Mouse (Mus musculus) CH12.LX (cell line): ENCODE data around the gene Olfr1453. TPM values are rescaled to one million over a fixed set of nuclear protein-coding genes. Genes with fewer than 3 reads are reported as not detected.
"Not testable (repeated sequence)": the region's sequence is repeated elsewhere in the genome, so short reads cannot be mapped to it uniquely, and the experiment has no call there.

Source experiments
- DNase-seq: peaks from one replicate; pipeline ENCODE4 v3.0.0-alpha.2; 2013; ENCODE audit errors: extremely low read depth
- H3K27ac ChIP-seq: 2 replicates; pipeline ENCODE4 v1.5.1; 2012; ENCODE audit warnings: low read depth, mild to moderate bottlenecking, control low read depth, moderate library complexity; ENCODE audit not compliant: insufficient read depth
- H3K27me3 ChIP-seq: replicated peaks from 2 replicates; pipeline ENCODE3; 2012; ENCODE audit warnings: inconsistent platforms
- H3K36me3 ChIP-seq, 2 experiments: replicated peaks in 1 of 2; 2 replicates each; pipeline versions ENCODE3 to v1.6.1; 2012; ENCODE audit warnings: inconsistent platforms in 1 of 2, low read length in 1 of 2, mild to moderate bottlenecking in 1 of 2, mixed read lengths in 1 of 2, moderate library complexity in 1 of 2; ENCODE audit not compliant: control insufficient read depth in 1 of 2, insufficient read depth in 1 of 2
- H3K4me1 ChIP-seq, 2 experiments: 2 replicates each; pipeline ENCODE4 v1.6.1; 2012; ENCODE audit warnings: inconsistent platforms in 1 of 2, moderate library complexity in 1 of 2; ENCODE audit not compliant: insufficient read depth in 2 of 2, control insufficient read depth in 1 of 2
- H3K4me2 ChIP-seq: 2 replicates; pipeline ENCODE4 v1.6.1; 2012; ENCODE audit warnings: low read depth, mild to moderate bottlenecking, control low read depth; ENCODE audit not compliant: poor library complexity, insufficient read depth, severe bottlenecking
- H3K4me3 ChIP-seq, 3 experiments: fragments of 150-350 bp in 1 of 3; sonication (generic) in 1 of 3; replicated peaks in 1 of 3; 2 replicates each; pipeline versions ENCODE3 to v1.5.1; 2011 to 2012; ENCODE audit warnings: low read depth in 2 of 3, low read length in 2 of 3, mild to moderate bottlenecking in 2 of 3, moderate library complexity in 2 of 3, control low read depth in 1 of 3, improper control_type of control experiment in 1 of 3, inconsistent platforms in 1 of 3, mixed read lengths in 1 of 3; ENCODE audit not compliant: poor library complexity in 1 of 3
- H3K79me2 ChIP-seq: replicated peaks from 2 replicates; pipeline ENCODE4 v1.6.1; 2012; ENCODE audit warnings: mild to moderate bottlenecking, moderate library complexity; ENCODE audit not compliant: control insufficient read depth, poor library complexity, insufficient read depth, severe bottlenecking; ENCODE audit errors: extremely low read depth
- H3K9ac ChIP-seq: 2 replicates; pipeline ENCODE4 v1.6.1; 2012; ENCODE audit warnings: low read depth, mild to moderate bottlenecking, control low read depth, moderate library complexity; ENCODE audit not compliant: insufficient read depth
- H3K9me3 ChIP-seq: replicated peaks from 2 replicates; pipeline ENCODE3; 2012; ENCODE audit warnings: low read length, inconsistent platforms, mixed read lengths
- BHLHE40 ChIP-seq: IDR thresholded peaks from 2 replicates; pipeline ENCODE4 v1.6.1; 2011; ENCODE audit warnings: mild to moderate bottlenecking, low read depth, low read length, improper control_type of control experiment
- ZKSCAN1 ChIP-seq: IDR thresholded peaks from 2 replicates; pipeline ENCODE4 v1.6.1; 2012; ENCODE audit warnings: low read depth, inconsistent platforms, low read length, improper control_type of control experiment, borderline replicate concordance
- dilution Hi-C: fragments of 300-500 bp; cut with MboI; formaldehyde crosslinking; loops from 2 replicates; pipeline ENCODE4 v1.14.3; 2020; ENCODE audit warnings: low sequenced_read_pairs; ENCODE audit not compliant: extremely low pct_unique_long_range_greater_than_20kb, extremely low pct_ligation_motif_present
- in situ Hi-C: fragments of 300-500 bp; cut with MboI; formaldehyde crosslinking; loops from 3 replicates; pipeline ENCODE4 v1.14.3; 2019; ENCODE audit warnings: low sequenced_read_pairs, low pct_ligation_motif_present, low pct_unique_long_range_greater_than_20kb, mixed read lengths
- polyA plus RNA-seq: library from polyadenylated mRNA; unstranded; fragments of >175 nt; gene quantifications from 2 replicates; pipeline ENCODE4 v1.2.1, GENCODE M21; 2012; ENCODE audit warnings: low read depth; ENCODE audit not compliant: insufficient read length
- total RNA-seq, 2 experiments: library from RNA; depleted of rRNA; stranded (reverse); fragments of 300-350 nt in 1 of 2; fragments of >200 nt in 1 of 2; gene quantifications; 2 replicates each; pipeline ENCODE4 v1.2.3; 2012 to 2014

The Olfr1453 gene
- total and polyA plus RNA-seq, 3 experiments, result not detected

GRCm38 (mm10) chr19:12994714-12995113, 33.4 kb downstream of the Olfr1453 start, which contains the start of gene Olfr1451:
Olfr1451 (plus strand) TSS chr19:12995014.
- no peak for DNase-seq
- H3K27ac ChIP-seq, result no peak within 1 kb of the TSS
- H3K27me3 ChIP-seq, result no peaks in the 10 kb centered on the region
- no peaks in the 10 kb centered on the region for H3K4me1 ChIP-seq
- dilution Hi-C loops (no loop called here), in situ Hi-C loops (no loop called here)
- no peak within 1 kb of the TSS for H3K9ac ChIP-seq
- H3K79me2 ChIP-seq, result no peaks in the 10 kb centered on the region
- H3K36me3 ChIP-seq, result no peaks in the 10 kb centered on the region
- no peak within 1 kb of the TSS for H3K4me2 ChIP-seq
- no peaks in the 10 kb centered on the region for H3K9me3 ChIP-seq
- TF ChIP-seq BHLHE40 (no peak), ZKSCAN1 (no peak)
- no peak within 1 kb of the TSS for H3K4me3 ChIP-seq

GRCm38 (mm10) chr19:12992316-12992715, 35.8 kb downstream of the Olfr1453 start:
- DNase-seq, H3K79me2 ChIP-seq, H3K4me1 ChIP-seq, in situ Hi-C loops, H3K36me3 ChIP-seq, H3K9ac ChIP-seq, H3K27ac ChIP-seq, H3K4me2 ChIP-seq, H3K9me3 ChIP-seq, H3K4me3 ChIP-seq, H3K27me3 ChIP-seq, dilution Hi-C loops: not testable (repeated sequence)

Other genes with a start within 250 kb of the Olfr1453 start
- gene Zfp91, start 232.2 kb downstream of the Olfr1453 start, total RNA-seq (2012; rRNA removed), result 19.3 and 25.5 TPM in 2 replicates
- 44.8 and 49.2 TPM in 2 replicates for gene Zfp91, start 232.2 kb downstream of the Olfr1453 start, total RNA-seq (2014; rRNA removed)
- gene Zfp91, start 232.2 kb downstream of the Olfr1453 start, polyA plus RNA-seq, result 44.7 and 46.4 TPM in 2 replicates
- 39.2 and 43.0 TPM in 2 replicates for gene Lpxn, start 232.1 kb downstream of the Olfr1453 start, total RNA-seq (2012; rRNA removed)
- gene Lpxn, start 232.1 kb downstream of the Olfr1453 start, total RNA-seq (2014; rRNA removed), result 140 and 149 TPM in 2 replicates
- gene Lpxn, start 232.1 kb downstream of the Olfr1453 start, polyA plus RNA-seq, result 61.6 and 66.4 TPM in 2 replicates
- not detected in 2 replicates for gene Gm5244, start 181.6 kb downstream of the Olfr1453 start, total RNA-seq (2012; rRNA removed)
- not detected in 2 replicates for gene Gm5244, start 181.6 kb downstream of the Olfr1453 start, total RNA-seq (2014; rRNA removed)
- gene Gm5244, start 181.6 kb downstream of the Olfr1453 start, polyA plus RNA-seq, result not detected in 2 replicates
- not detected in 2 replicates for gene Olfr1444, start 171.0 kb downstream of the Olfr1453 start, total RNA-seq (2012; rRNA removed)
- gene Olfr1444, start 171.0 kb downstream of the Olfr1453 start, total RNA-seq (2014; rRNA removed), result not detected in 2 replicates
- not detected in 2 replicates for gene Olfr1444, start 171.0 kb downstream of the Olfr1453 start, polyA plus RNA-seq
- gene Olfr1445, start 144.5 kb downstream of the Olfr1453 start, total RNA-seq (2012; rRNA removed), result not detected in 2 replicates
- not detected in 2 replicates for gene Olfr1445, start 144.5 kb downstream of the Olfr1453 start, total RNA-seq (2014; rRNA removed)
- not detected in 2 replicates for gene Olfr1445, start 144.5 kb downstream of the Olfr1453 start, polyA plus RNA-seq
- not detected in 2 replicates for gene Olfr1446, start 134.8 kb downstream of the Olfr1453 start, total RNA-seq (2012; rRNA removed)
- not detected in 2 replicates for gene Olfr1446, start 134.8 kb downstream of the Olfr1453 start, total RNA-seq (2014; rRNA removed)
- gene Olfr1446, start 134.8 kb downstream of the Olfr1453 start, polyA plus RNA-seq, result not detected in 2 replicates
- not detected in 2 replicates for gene Olfr1447, start 124.6 kb downstream of the Olfr1453 start, total RNA-seq (2012; rRNA removed)
- gene Olfr1447, start 124.6 kb downstream of the Olfr1453 start, total RNA-seq (2014; rRNA removed), result not detected in 2 replicates
- gene Olfr1447, start 124.6 kb downstream of the Olfr1453 start, polyA plus RNA-seq, result not detected in 2 replicates
- not detected in 2 replicates for gene Olfr1448, start 103.9 kb downstream of the Olfr1453 start, total RNA-seq (2012; rRNA removed)
- not detected in 2 replicates for gene Olfr1448, start 103.9 kb downstream of the Olfr1453 start, total RNA-seq (2014; rRNA removed)
- gene Olfr1448, start 103.9 kb downstream of the Olfr1453 start, polyA plus RNA-seq, result not detected in 2 replicates
- gene Olfr1449, start 97.5 kb downstream of the Olfr1453 start, total RNA-seq (2012; rRNA removed), result not detected in 2 replicates
- gene Olfr1449, start 97.5 kb downstream of the Olfr1453 start, total RNA-seq (2014; rRNA removed), result not detected in 2 replicates
- not detected in 2 replicates for gene Olfr1449, start 97.5 kb downstream of the Olfr1453 start, polyA plus RNA-seq
- gene Olfr1450, start 78.1 kb downstream of the Olfr1453 start, total RNA-seq (2012; rRNA removed), result not detected in 2 replicates
- not detected in 2 replicates for gene Olfr1450, start 78.1 kb downstream of the Olfr1453 start, total RNA-seq (2014; rRNA removed)
- not detected in 2 replicates for gene Olfr1450, start 78.1 kb downstream of the Olfr1453 start, polyA plus RNA-seq
- gene Olfr1451, start 33.3 kb downstream of the Olfr1453 start, total RNA-seq (2012; rRNA removed), result not detected in 2 replicates
- gene Olfr1451, start 33.3 kb downstream of the Olfr1453 start, total RNA-seq (2014; rRNA removed), result not detected in 2 replicates
- gene Olfr1451, start 33.3 kb downstream of the Olfr1453 start, polyA plus RNA-seq, result not detected in 2 replicates
- gene Olfr1454, start 32.3 kb upstream of the Olfr1453 start, total RNA-seq (2012; rRNA removed), result not detected in 2 replicates
- gene Olfr1454, start 32.3 kb upstream of the Olfr1453 start, total RNA-seq (2014; rRNA removed), result not detected in 2 replicates
- gene Olfr1454, start 32.3 kb upstream of the Olfr1453 start, polyA plus RNA-seq, result not detected in 2 replicates
- gene Olfr1457, start 69.6 kb upstream of the Olfr1453 start, total RNA-seq (2012; rRNA removed), result not detected in 2 replicates
- gene Olfr1457, start 69.6 kb upstream of the Olfr1453 start, total RNA-seq (2014; rRNA removed), result not detected in 2 replicates
- not detected in 2 replicates for gene Olfr1457, start 69.6 kb upstream of the Olfr1453 start, polyA plus RNA-seq
- gene Olfr1458, start 78.4 kb upstream of the Olfr1453 start, total RNA-seq (2012; rRNA removed), result not detected in 2 replicates
- not detected in 2 replicates for gene Olfr1458, start 78.4 kb upstream of the Olfr1453 start, total RNA-seq (2014; rRNA removed)
- gene Olfr1458, start 78.4 kb upstream of the Olfr1453 start, polyA plus RNA-seq, result not detected in 2 replicates
- gene Olfr1459, start 121.2 kb upstream of the Olfr1453 start, total RNA-seq (2012; rRNA removed), result not detected in 2 replicates
- gene Olfr1459, start 121.2 kb upstream of the Olfr1453 start, total RNA-seq (2014; rRNA removed), result not detected in 2 replicates
- gene Olfr1459, start 121.2 kb upstream of the Olfr1453 start, polyA plus RNA-seq, result 0.07 TPM in 1 of 2 replicates, not detected in the other
- not detected in 2 replicates for gene Olfr1461, start 134.7 kb upstream of the Olfr1453 start, total RNA-seq (2012; rRNA removed)
- not detected in 2 replicates for gene Olfr1461, start 134.7 kb upstream of the Olfr1453 start, total RNA-seq (2014; rRNA removed)
- not detected in 2 replicates for gene Olfr1461, start 134.7 kb upstream of the Olfr1453 start, polyA plus RNA-seq
- gene Olfr1462, start 157.4 kb upstream of the Olfr1453 start, total RNA-seq (2012; rRNA removed), result not detected in 2 replicates
- not detected in 2 replicates for gene Olfr1462, start 157.4 kb upstream of the Olfr1453 start, total RNA-seq (2014; rRNA removed)
- not detected in 2 replicates for gene Olfr1462, start 157.4 kb upstream of the Olfr1453 start, polyA plus RNA-seq
- not detected in 2 replicates for gene Olfr1463, start 203.0 kb upstream of the Olfr1453 start, total RNA-seq (2012; rRNA removed)
- not detected in 2 replicates for gene Olfr1463, start 203.0 kb upstream of the Olfr1453 start, total RNA-seq (2014; rRNA removed)
- not detected in 2 replicates for gene Olfr1463, start 203.0 kb upstream of the Olfr1453 start, polyA plus RNA-seq